Mouse (Mus musculus) frontal cortex, adult 2 months (tissue): ENCODE measurements at regions not wholly inside any gene's neighbourhood (a gene's known extent, or its start where the extent isn't known, plus 50 kb on each side); places are given as distances from the start of the nearest gene placed in this dataset.

Experiments used
- DNase-seq, 2 experiments: peaks; one replicate each; pipeline ENCODE4 v3.0.0; 2022; ENCODE audit warnings: low spot score in 1 of 2; ENCODE audit errors: extremely low spot score in 1 of 2

GRCm38 (mm10) chr13:51332271-51332670 lies 76.2 kb upstream of the S1pr3 start:
- DNase-seq, result no peak

GRCm38 (mm10) chr13:51333481-51333880 lies 75.0 kb upstream of the S1pr3 start:
- DNase-seq, result no peak

GRCm38 (mm10) chr13:51336726-51337125 lies 71.7 kb upstream of the S1pr3 start:
- no peak for DNase-seq

GRCm38 (mm10) chr13:51337931-51338330 lies 70.5 kb upstream of the S1pr3 start:
- no peak for DNase-seq

GRCm38 (mm10) chr13:51345321-51345720 lies 63.1 kb upstream of the S1pr3 start:
- DNase-seq, result no peak

- DNase-seq, result no peak
Measured at GRCm38 (mm10) chr13:51345839-51346550, 62.4 kb upstream of the S1pr3 start.

GRCm38 (mm10) chr13:51348707-51349106 lies 59.7 kb upstream of the S1pr3 start:
- DNase-seq, result no peak

GRCm38 (mm10) chr13:51349818-51350551 lies 58.5 kb upstream of the S1pr3 start:
- no peak for DNase-seq

- DNase-seq, result no peak
Measured at GRCm38 (mm10) chr13:51352874-51353273, 55.6 kb upstream of the S1pr3 start.

- no peak for DNase-seq
Measured at GRCm38 (mm10) chr13:51355507-51355906, 52.9 kb upstream of the S1pr3 start.
